Mouse (Mus musculus): Measurements from ENCODE around the gene Hmgxb4.

GRCm38 (mm10) chr8:75013557-75013956 is 20.4 kb downstream of the Hmgxb4 start:
- no peak for TF ChIP-seq CTCF (IDR thresholded peaks at IDR 0.05; ENCODE audit: low read depth)
- no peak for TF ChIP-seq EP300 (IDR thresholded peaks at IDR 0.05; ENCODE audit: low read depth)
